Mouse (Mus musculus): ENCODE results near the gene Hdac2. TPM values are rescaled to one million over a fixed set of nuclear protein-coding genes. Genes with fewer than 3 reads are reported as not detected.
A peak's percentile ranks its signal among the peaks of the same experiment; 100 is the strongest.

The Hdac2 gene
- polyA plus RNA-seq, 1 experiment from 2014 or later, result 254 TPM

DNA sequence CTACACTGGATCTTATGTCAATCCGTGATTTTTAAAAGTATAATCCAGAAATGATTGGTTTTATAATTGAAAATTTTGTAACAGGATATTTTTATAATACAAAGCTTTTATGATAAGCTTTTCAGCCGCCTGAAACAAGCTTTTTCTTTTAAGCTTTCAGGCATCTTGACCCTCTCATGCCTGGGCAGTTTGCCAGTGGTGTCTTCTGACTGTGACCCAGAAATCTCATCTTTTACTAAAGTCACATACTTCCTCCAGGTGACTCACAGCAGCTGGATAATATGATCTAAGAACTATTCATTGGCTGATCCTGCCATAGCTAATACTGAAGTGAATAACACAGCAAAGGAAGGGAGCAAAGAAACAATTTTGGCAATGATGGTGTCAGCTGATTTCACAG is 9.9 kb upstream of the Hdac2 start:
- Histone ChIP-seq H3K27ac (ENCODE audit: low read depth) (no peak overlapping the region), H3K4me2 (no peak overlapping the region), H3K9me3 (ENCODE audit: low read depth, low read length) (no peaks in the 10 kb centered on the region), H3K36me3 (ENCODE audit: insufficient read depth) (no peaks in the 10 kb centered on the region), H3K9ac (no peak overlapping the region), H3K4me1 (ENCODE audit: insufficient read depth) (no peaks in the 10 kb centered on the region), H3K4me3 (ENCODE audit: low read depth, low read length) (no peak overlapping the region), H3K27me3 (ENCODE audit: insufficient read depth, low read length) (no peaks in the 10 kb centered on the region)
- DNase-seq, result no peak
- WGBS, result 37% methylated on average over 2 of the region's 2 CpGs
- no peak for ATAC-seq (ENCODE audit: insufficient read depth)
- TF ChIP-seq CTCF (IDR thresholded peaks at IDR 0.05; ENCODE audit: low read depth), result no peak

- no peak for TF ChIP-seq CTCF (IDR thresholded peaks at IDR 0.05; ENCODE audit: low read depth)
- Histone ChIP-seq H3K27ac (ENCODE audit: low read depth) (peak overlapping the region; percentile 98), H3K4me3 (ENCODE audit: low read depth, low read length) (peak overlapping the region; percentile 92), H3K9me3 (ENCODE audit: low read depth, low read length) (no peaks in the 10 kb centered on the region), H3K4me2 (peak overlapping the region; percentile 70), H3K36me3 (ENCODE audit: insufficient read depth) (no peaks in the 10 kb centered on the region), H3K4me1 (ENCODE audit: insufficient read depth) (0 out of 2 replicates have a peak, but pooled peaks cover 2% of the 10 kb centered on the region), H3K27me3 (ENCODE audit: insufficient read depth, low read length) (no peaks in the 10 kb centered on the region), H3K9ac (peak overlapping the region; percentile 99)
- DNase-seq, result peak; percentile 77
- under 1% methylated on average over 59 of the region's 63 CpGs for WGBS
- peak; percentile 83 for ATAC-seq (ENCODE audit: insufficient read depth)
Measured at GRCm38 (mm10) chr10:36974676-36975520, 554 bp downstream of the Hdac2 start.

- DNase-seq, result no peak
- Histone ChIP-seq H3K4me1 (ENCODE audit: insufficient read depth) (0 out of 2 replicates have a peak, but pooled peaks cover 1% of the 10 kb centered on the region), H3K9me3 (ENCODE audit: low read depth, low read length) (no peaks in the 10 kb centered on the region), H3K4me2 (no peak overlapping the region), H3K9ac (no peak overlapping the region), H3K36me3 (ENCODE audit: insufficient read depth) (peaks cover 9% of the 10 kb centered on the region), H3K27ac (ENCODE audit: low read depth) (no peak overlapping the region), H3K4me3 (ENCODE audit: low read depth, low read length) (no peak overlapping the region), H3K27me3 (ENCODE audit: insufficient read depth, low read length) (no peaks in the 10 kb centered on the region)
- ATAC-seq (ENCODE audit: insufficient read depth), result no peak
- TF ChIP-seq CTCF (IDR thresholded peaks at IDR 0.05; ENCODE audit: low read depth), result peak; percentile 16; the same call in 1 of the 2 replicates
- WGBS, result 91% methylated on average over 4 of the region's 4 CpGs
Measured at GRCm38 (mm10) chr10:36981866-36982265, 7.5 kb downstream of the Hdac2 start.

DNA sequence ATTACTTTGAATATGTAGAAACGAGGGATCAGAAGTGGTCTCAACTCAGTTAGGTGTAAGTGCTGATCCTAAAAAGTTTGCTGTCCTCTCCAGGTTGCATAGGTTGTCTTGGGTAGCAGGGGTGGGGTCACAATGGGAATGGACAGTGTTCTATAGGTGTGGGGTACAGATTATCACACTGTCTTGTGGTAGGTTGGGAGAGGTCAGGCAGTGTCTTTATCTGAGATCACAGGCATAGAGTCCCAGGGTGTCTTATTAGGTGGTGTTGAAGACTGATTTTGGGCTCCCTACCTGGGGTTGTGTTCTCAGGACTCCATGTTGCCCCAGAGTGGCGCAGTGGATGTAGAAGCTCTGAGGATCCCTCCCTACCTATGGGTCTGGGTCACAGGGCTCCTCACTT is 17.8 kb downstream of the Hdac2 start:
- no peaks in the 10 kb centered on the region for H3K9me3 ChIP-seq (ENCODE audit: low read depth, low read length)
- H3K4me3 ChIP-seq (ENCODE audit: low read depth, low read length), result no peak overlapping the region
- no peak overlapping the region for H3K27ac ChIP-seq (ENCODE audit: low read depth)
- WGBS, result 95% methylated on average over 2 of the region's 2 CpGs
- no peak overlapping the region for H3K4me2 ChIP-seq
- no peaks in the 10 kb centered on the region for H3K4me1 ChIP-seq (ENCODE audit: insufficient read depth)
- TF ChIP-seq CTCF (IDR thresholded peaks at IDR 0.05; ENCODE audit: low read depth), result no peak
- H3K9ac ChIP-seq, result no peak overlapping the region
- no peak for ATAC-seq (ENCODE audit: insufficient read depth)
- peaks cover 84% of the 10 kb centered on the region for H3K36me3 ChIP-seq (ENCODE audit: insufficient read depth)
- H3K27me3 ChIP-seq (ENCODE audit: insufficient read depth, low read length), result no peaks in the 10 kb centered on the region
- DNase-seq, result no peak

DNA sequence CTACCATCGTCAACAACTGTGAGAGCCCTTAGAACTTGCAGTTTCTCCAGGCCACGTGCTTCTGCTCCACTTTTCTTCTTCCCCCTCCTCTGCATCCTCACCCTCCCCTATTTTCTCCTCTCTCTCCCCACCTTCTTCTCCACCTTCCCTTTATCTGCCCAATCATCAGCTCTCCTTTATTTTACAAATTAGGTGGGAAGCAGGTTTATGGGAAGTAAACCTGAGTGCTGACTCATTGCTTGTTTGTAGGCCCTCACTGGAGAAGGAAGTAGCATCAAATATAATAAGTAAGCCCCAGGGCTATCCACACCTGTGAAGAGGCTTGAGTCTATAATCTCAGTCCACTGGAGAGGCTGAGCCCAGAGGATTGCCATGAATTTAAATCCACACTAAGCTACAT is 26.5 kb downstream of the Hdac2 start:
- no peak overlapping the region for H3K27ac ChIP-seq (ENCODE audit: low read depth)
- no peaks in the 10 kb centered on the region for H3K9me3 ChIP-seq (ENCODE audit: low read depth, low read length)
- ATAC-seq (ENCODE audit: insufficient read depth), result no peak
- H3K4me1 ChIP-seq (ENCODE audit: insufficient read depth), result no peaks in the 10 kb centered on the region
- TF ChIP-seq CTCF (IDR thresholded peaks at IDR 0.05; ENCODE audit: low read depth), result no peak
- no peak for DNase-seq
- H3K4me3 ChIP-seq (ENCODE audit: low read depth, low read length), result no peak overlapping the region
- peaks cover 75% of the 10 kb centered on the region for H3K36me3 ChIP-seq (ENCODE audit: insufficient read depth)
- H3K4me2 ChIP-seq, result no peak overlapping the region
- no peak overlapping the region for H3K9ac ChIP-seq
- no peaks in the 10 kb centered on the region for H3K27me3 ChIP-seq (ENCODE audit: insufficient read depth, low read length)
- 76% methylated on average over 2 of the region's 2 CpGs for WGBS

- 47% methylated on average over 8 of the region's 8 CpGs for WGBS
- peak; percentile 88 for DNase-seq
- Histone ChIP-seq H3K4me1 (ENCODE audit: insufficient read depth) (no peaks in the 10 kb centered on the region), H3K9me3 (ENCODE audit: low read depth, low read length) (no peaks in the 10 kb centered on the region), H3K4me2 (no peak overlapping the region), H3K36me3 (ENCODE audit: insufficient read depth) (no peaks in the 10 kb centered on the region), H3K27me3 (ENCODE audit: insufficient read depth, low read length) (no peaks in the 10 kb centered on the region), H3K4me3 (ENCODE audit: low read depth, low read length) (no peak overlapping the region), H3K27ac (ENCODE audit: low read depth) (no peak overlapping the region), H3K9ac (no peak overlapping the region)
- ATAC-seq (ENCODE audit: insufficient read depth), result peak; percentile 82
- TF ChIP-seq CTCF (IDR thresholded peaks at IDR 0.05; ENCODE audit: low read depth), result peak; percentile 87
Measured at GRCm38 (mm10) chr10:37014274-37015107, 40.1 kb downstream of the Hdac2 start.

GRCm38 (mm10) chr10:37015729-37016128 is 41.4 kb downstream of the Hdac2 start:
- DNase-seq, result no peak
- 49% methylated on average over 2 of the region's 2 CpGs for WGBS

More at GRCm38 (mm10) chr10:37015729-37016128, 41.4 kb downstream of the Hdac2 start:
- Histone ChIP-seq H3K9me3 (ENCODE audit: low read depth, low read length) (no peaks in the 10 kb centered on the region), H3K9ac (no peak overlapping the region), H3K4me1 (ENCODE audit: insufficient read depth) (no peaks in the 10 kb centered on the region), H3K36me3 (ENCODE audit: insufficient read depth) (no peaks in the 10 kb centered on the region), H3K4me3 (ENCODE audit: low read depth, low read length) (no peak overlapping the region), H3K27ac (ENCODE audit: low read depth) (no peak overlapping the region), H3K4me2 (no peak overlapping the region), H3K27me3 (ENCODE audit: insufficient read depth, low read length) (no peaks in the 10 kb centered on the region)
- no peak for TF ChIP-seq CTCF (IDR thresholded peaks at IDR 0.05; ENCODE audit: low read depth)
- ATAC-seq (ENCODE audit: insufficient read depth), result no peak
